Mouse (Mus musculus) gastrocnemius, adult 8-10 months (tissue): ENCODE measurements around the gene Cavin4. TPM values are rescaled to one million over a fixed set of nuclear protein-coding genes. Genes with fewer than 3 reads are reported as not detected.

Experiments
- total RNA-seq, 4 experiments: library from RNA; stranded (reverse); gene quantifications; 2 replicates each; pipeline ENCODE4 v1.2.4; 2022

Gene Cavin4
- total RNA-seq, 4 experiments from 2014 or later: 106 to 154 (median 118) TPM

Other genes with a start within 250 kb of the Cavin4 start
- gene Tex10, start 190.1 kb upstream of the Cavin4 start, total RNA-seq: 10 to 100 TPM in 3 of 4 experiments, 1 to 10 TPM in 1; 9.8 to 14.1 (median 12.0) TPM
- gene Msantd3, start 123.6 kb upstream of the Cavin4 start, total RNA-seq: 10 to 100 TPM; 13.6 to 16.6 (median 15.3) TPM
- gene Tmeff1, start 78.3 kb upstream of the Cavin4 start, total RNA-seq: under 1 TPM; 0.51 to 0.86 (median 0.64) TPM